Mouse (Mus musculus): ENCODE data around the gene Gm27029. TPM values are rescaled to one million over a fixed set of nuclear protein-coding genes. Genes with fewer than 3 reads are reported as not detected.

Gm27029 gene
- polyA plus RNA-seq, 1 experiment from 2014 or later: 12.2 TPM

DNA sequence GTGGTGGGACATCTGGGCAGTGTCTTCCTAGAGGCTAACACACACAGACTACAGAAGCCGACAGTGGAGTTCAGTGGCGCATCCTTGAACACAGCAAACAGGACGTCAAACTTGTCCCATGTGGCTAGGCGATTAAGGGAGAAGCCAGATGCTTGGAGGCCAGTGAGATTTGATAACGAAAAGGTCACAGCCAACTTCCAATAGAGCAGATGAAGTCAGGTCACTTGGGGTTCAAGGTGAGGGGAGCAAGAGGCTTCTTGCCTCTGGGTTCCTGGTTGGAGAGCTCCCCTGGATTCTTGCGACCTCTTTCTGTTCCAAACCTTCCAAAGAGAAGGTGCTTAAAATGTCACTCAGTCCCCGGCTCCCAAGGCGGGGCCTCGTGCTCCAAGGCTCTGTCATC lies 64.8 kb downstream of the Gm27029 start:
- Histone ChIP-seq H3K4me3 (ENCODE audit: low read depth, low read length) (no peak overlapping the region), H3K9ac (no peak overlapping the region), H3K36me3 (ENCODE audit: insufficient read depth) (no peaks in the 10 kb centered on the region), H3K27ac (ENCODE audit: low read depth) (no peak overlapping the region), H3K27me3 (ENCODE audit: insufficient read depth, low read length) (no peaks in the 10 kb centered on the region), H3K4me1 (ENCODE audit: insufficient read depth) (no peaks in the 10 kb centered on the region), H3K9me3 (ENCODE audit: low read depth, low read length) (no peaks in the 10 kb centered on the region), H3K4me2 (no peak overlapping the region)
- DNase-seq (no peak), ATAC-seq (ENCODE audit: insufficient read depth) (no peak)
- TF ChIP-seq CTCF (IDR thresholded peaks at IDR 0.05; ENCODE audit: low read depth): no peak
- 55% methylated on average over 9 of the region's 9 CpGs for WGBS

DNA sequence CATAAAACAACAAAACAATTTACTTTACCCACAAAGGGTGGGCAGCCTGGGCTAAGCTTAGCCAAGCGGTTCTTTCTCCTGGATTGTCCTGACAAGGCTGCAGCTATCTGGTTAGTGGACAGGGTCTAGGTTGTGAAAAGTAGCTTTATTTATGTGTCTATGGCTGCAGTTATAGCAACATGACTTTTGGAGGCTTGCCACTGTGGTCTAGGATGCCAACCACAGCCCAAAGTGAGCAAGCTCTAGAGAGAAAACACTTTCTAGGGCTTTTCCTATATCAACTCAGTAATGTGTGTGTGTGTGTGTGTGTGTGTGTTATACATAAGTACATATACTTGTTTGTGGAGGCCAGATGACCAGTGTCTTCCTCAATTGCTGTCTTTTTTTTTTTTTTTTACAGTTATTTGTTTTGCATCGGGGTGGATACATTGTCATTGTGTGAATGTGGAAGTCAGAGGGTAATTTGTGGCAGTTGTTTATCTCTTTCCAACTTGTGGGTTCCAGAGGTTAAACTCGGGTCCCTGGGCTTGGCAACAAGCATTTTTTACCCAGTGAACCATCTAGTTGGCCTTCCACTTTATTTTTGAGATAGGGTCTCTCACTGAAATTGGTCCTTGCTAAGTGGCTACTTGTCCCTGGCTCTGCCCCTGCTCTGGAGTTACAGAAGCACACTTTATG lies 67.0 kb downstream of the Gm27029 start:
- 79% methylated on average over 3 of the region's 3 CpGs for WGBS
- H3K4me2 ChIP-seq: no peak overlapping the region
- H3K36me3 ChIP-seq (ENCODE audit: insufficient read depth): no peaks in the 10 kb centered on the region
- no peak overlapping the region for H3K4me3 ChIP-seq (ENCODE audit: low read depth, low read length)
- no peak for DNase-seq
- H3K9me3 ChIP-seq (ENCODE audit: low read depth, low read length): no peaks in the 10 kb centered on the region
- no peaks in the 10 kb centered on the region for H3K4me1 ChIP-seq (ENCODE audit: insufficient read depth)
- no peak for ATAC-seq (ENCODE audit: insufficient read depth)
- TF ChIP-seq CTCF (IDR thresholded peaks at IDR 0.05; ENCODE audit: low read depth): no peak
- no peaks in the 10 kb centered on the region for H3K27me3 ChIP-seq (ENCODE audit: insufficient read depth, low read length)
- no peak overlapping the region for H3K27ac ChIP-seq (ENCODE audit: low read depth)
- no peak overlapping the region for H3K9ac ChIP-seq

Small RNA genes within 50 kb of the gene (microRNA-seq; reads per million reads assigned to microRNA genes)
- not detected for gene Mir6929 (ENCODE audit: borderline number of aligned reads)

Other genes with a start within 250 kb of the Gm27029 start
- gene Ccr10, start 249.4 kb downstream of the Gm27029 start, polyA plus RNA-seq (2014; fragmentation: Nextera tagmentation; extraction: Ambion mirVana): 0.11 TPM in 1 of 2 replicates, not detected in the other
- 17.4 and 18.9 TPM in 2 replicates for gene Ezh1, start 198.3 kb downstream of the Gm27029 start, polyA plus RNA-seq (2014; fragmentation: Nextera tagmentation; extraction: Ambion mirVana)
- gene Ramp2, start 178.8 kb downstream of the Gm27029 start, polyA plus RNA-seq (2014; fragmentation: Nextera tagmentation; extraction: Ambion mirVana): 271 and 276 TPM in 2 replicates
- gene Vps25, start 171.1 kb downstream of the Gm27029 start, polyA plus RNA-seq (2014; fragmentation: Nextera tagmentation; extraction: Ambion mirVana): 132 and 139 TPM in 2 replicates
- 5.3 and 5.8 TPM in 2 replicates for gene Wnk4, start 164.2 kb downstream of the Gm27029 start, polyA plus RNA-seq (2014; fragmentation: Nextera tagmentation; extraction: Ambion mirVana)
- gene Cntd1, start 145.8 kb downstream of the Gm27029 start, polyA plus RNA-seq (2014; fragmentation: Nextera tagmentation; extraction: Ambion mirVana): 1.0 and 1.9 TPM in 2 replicates
- 190 and 197 TPM in 2 replicates for gene Coa3, start 145.7 kb downstream of the Gm27029 start, polyA plus RNA-seq (2014; fragmentation: Nextera tagmentation; extraction: Ambion mirVana)
- gene Becn1, start 122.5 kb downstream of the Gm27029 start, polyA plus RNA-seq (2014; fragmentation: Nextera tagmentation; extraction: Ambion mirVana): 149 and 154 TPM in 2 replicates
- gene Psme3, start 108.6 kb downstream of the Gm27029 start, polyA plus RNA-seq (2014; fragmentation: Nextera tagmentation; extraction: Ambion mirVana): 118 and 123 TPM in 2 replicates
- gene Aoc2, start 99.7 kb downstream of the Gm27029 start, polyA plus RNA-seq (2014; fragmentation: Nextera tagmentation; extraction: Ambion mirVana): 1.5 TPM in 2 replicates
- 0.62 and 0.83 TPM in 2 replicates for gene Aoc3, start 94.2 kb downstream of the Gm27029 start, polyA plus RNA-seq (2014; fragmentation: Nextera tagmentation; extraction: Ambion mirVana)
- not detected in 2 replicates for gene G6pc, start 57.2 kb downstream of the Gm27029 start, polyA plus RNA-seq (2014; fragmentation: Nextera tagmentation; extraction: Ambion mirVana)
- 85.4 and 93.3 TPM in 2 replicates for gene Aarsd1, start 7.2 kb downstream of the Gm27029 start, polyA plus RNA-seq (2014; fragmentation: Nextera tagmentation; extraction: Ambion mirVana)
- 16.6 and 17.4 TPM in 2 replicates for gene Rundc1, start 289 bp upstream of the Gm27029 start, polyA plus RNA-seq (2014; fragmentation: Nextera tagmentation; extraction: Ambion mirVana)
- 9.3 and 11.5 TPM in 2 replicates for gene Ptges3l, start 537 bp upstream of the Gm27029 start, polyA plus RNA-seq (2014; fragmentation: Nextera tagmentation; extraction: Ambion mirVana)
- gene Rpl27, start 17.5 kb upstream of the Gm27029 start, polyA plus RNA-seq (2014; fragmentation: Nextera tagmentation; extraction: Ambion mirVana): 421 and 428 TPM in 2 replicates
- 11.4 and 12.1 TPM in 2 replicates for gene Ifi35, start 23.6 kb upstream of the Gm27029 start, polyA plus RNA-seq (2014; fragmentation: Nextera tagmentation; extraction: Ambion mirVana)
- gene Rnd2, start 40.2 kb upstream of the Gm27029 start, polyA plus RNA-seq (2014; fragmentation: Nextera tagmentation; extraction: Ambion mirVana): 4.7 and 5.6 TPM in 2 replicates
- 36.3 and 38.2 TPM in 2 replicates for gene Vat1, start 41.4 kb upstream of the Gm27029 start, polyA plus RNA-seq (2014; fragmentation: Nextera tagmentation; extraction: Ambion mirVana)
- 20.9 and 21.0 TPM in 2 replicates for gene Brca1, start 127.2 kb upstream of the Gm27029 start, polyA plus RNA-seq (2014; fragmentation: Nextera tagmentation; extraction: Ambion mirVana)
- 59.2 and 62.4 TPM in 2 replicates for gene Nbr1, start 127.4 kb upstream of the Gm27029 start, polyA plus RNA-seq (2014; fragmentation: Nextera tagmentation; extraction: Ambion mirVana)
- 3.3 and 5.2 TPM in 2 replicates for gene Tmem106a, start 157.4 kb upstream of the Gm27029 start, polyA plus RNA-seq (2014; fragmentation: Nextera tagmentation; extraction: Ambion mirVana)
- not detected in 2 replicates for gene Gm11634, start 174.5 kb upstream of the Gm27029 start, polyA plus RNA-seq (2014; fragmentation: Nextera tagmentation; extraction: Ambion mirVana)
- 33.1 and 33.4 TPM in 2 replicates for gene Rdm1, start 202.4 kb upstream of the Gm27029 start, polyA plus RNA-seq (2014; fragmentation: Nextera tagmentation; extraction: Ambion mirVana)
- gene Arl4d, start 240.7 kb upstream of the Gm27029 start, polyA plus RNA-seq (2014; fragmentation: Nextera tagmentation; extraction: Ambion mirVana): 2.1 and 2.8 TPM in 2 replicates